Mouse (Mus musculus) forebrain, embryonic 11.5 days (tissue): ENCODE measurements around the gene Grik5. TPM values are rescaled to one million over a fixed set of nuclear protein-coding genes. Genes with fewer than 3 reads are reported as not detected.
A peak's percentile ranks its signal among the peaks of the same experiment; 100 is the strongest.

ENCODE experiments used
- ATAC-seq: fragments of 200-750 bp; cut with Nextera tagmentation; replicated peaks from 2 replicates; pipeline ENCODE4 v1.8.0; 2017; ENCODE audit warnings: moderate TSS enrichment; ENCODE audit not compliant: low FRiP score
- DNase-seq: peaks from one replicate; pipeline ENCODE4 v3.0.0-alpha.2; 2017; ENCODE audit warnings: low spot score
- H3K27ac ChIP-seq: fragments of 300-500 bp; sonication (generic); 2 replicates; pipeline ENCODE4 v1.5.1; 2014; ENCODE audit warnings: low read depth, low read length
- H3K27me3 ChIP-seq: fragments of 300-500 bp; sonication (generic); 2 replicates; pipeline ENCODE4 v1.6.1; 2014; ENCODE audit warnings: mild to moderate bottlenecking, low read length, mixed read lengths; ENCODE audit not compliant: control insufficient read depth, insufficient read depth
- H3K36me3 ChIP-seq: fragments of 300-500 bp; sonication (generic); 2 replicates; pipeline ENCODE4 v1.6.1; 2014; ENCODE audit warnings: mild to moderate bottlenecking, low read length, moderate library complexity, mixed read lengths; ENCODE audit not compliant: control insufficient read depth, insufficient read depth
- H3K4me1 ChIP-seq: fragments of 300-500 bp; sonication (generic); replicated peaks from 2 replicates; pipeline ENCODE4 v1.6.1; 2014; ENCODE audit warnings: low read length, mixed read lengths; ENCODE audit not compliant: control insufficient read depth, insufficient read depth
- H3K4me2 ChIP-seq: fragments of 300-500 bp; sonication (generic); 2 replicates; pipeline ENCODE4 v1.6.1; 2014; ENCODE audit warnings: low read depth, mild to moderate bottlenecking, low read length, moderate library complexity, mixed read lengths; ENCODE audit not compliant: severe bottlenecking
- H3K4me3 ChIP-seq: fragments of 300-500 bp; sonication (generic); 2 replicates; pipeline ENCODE4 v1.5.1; 2014; ENCODE audit warnings: low read depth, low read length
- H3K9ac ChIP-seq: fragments of 300-500 bp; sonication (generic); 2 replicates; pipeline ENCODE4 v1.6.1; 2014; ENCODE audit warnings: low read length
- H3K9me3 ChIP-seq: fragments of 300-500 bp; sonication (generic); 2 replicates; pipeline ENCODE4 v1.6.1; 2016; ENCODE audit warnings: low read length, mixed read lengths; ENCODE audit not compliant: control insufficient read depth
- WGBS: fragments of 180-500 bp; shearing (Covaris S2); extraction: QIAGEN DNeasy Blood & Tissue Kit; methylation state at CpG from one replicate; pipeline ENCODE4 v1.1.7; 2014; 5-methylcytosine and 5-hydroxymethylcytosine counted together
- microRNA-seq: library from miRNA; unstranded; fragments of <30 nt; microRNA quantifications from one replicate; pipeline ENCODE4, GENCODE M21; 2016; ENCODE audit not compliant: insufficient number of aligned reads
- polyA plus RNA-seq: library from polyadenylated mRNA; unstranded; fragments of >200 nt; fragmentation: Nextera tagmentation; extraction: Ambion mirVana; gene quantifications from 2 replicates; pipeline ENCODE4 v1.2.1, GENCODE M21; 2014

Grik5 gene
- polyA plus RNA-seq, 1 experiment from 2014 or later = 13.6 TPM

DNA sequence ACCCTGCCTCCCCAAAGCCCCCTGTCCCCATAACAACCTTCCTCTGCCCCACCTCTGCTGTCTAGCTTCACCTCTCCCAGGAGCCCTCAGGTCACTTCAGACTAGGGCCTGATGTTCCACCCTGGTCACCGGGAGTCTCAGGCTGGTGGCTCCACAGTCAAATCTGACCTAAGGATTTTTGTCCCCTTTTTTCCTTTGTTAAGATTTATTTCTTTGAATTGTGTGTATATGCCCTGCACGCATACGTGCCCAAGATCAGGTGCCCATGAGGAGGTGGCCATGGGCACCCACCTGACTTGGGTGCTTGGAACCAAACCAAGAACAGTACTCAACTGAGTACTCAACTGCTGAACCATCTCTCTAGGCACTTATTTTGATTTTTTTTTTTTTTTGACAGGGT lies 101.8 kb downstream of the Grik5 start:
- ATAC-seq = no peak
- H3K4me3 ChIP-seq = no peak overlapping the region
- no peaks in the 10 kb centered on the region for H3K27me3 ChIP-seq
- 95% methylated on average over 3 of the region's 3 CpGs for WGBS
- no peaks in the 10 kb centered on the region for H3K9me3 ChIP-seq
- H3K27ac ChIP-seq = no peak overlapping the region
- no peaks in the 10 kb centered on the region for H3K36me3 ChIP-seq
- H3K9ac ChIP-seq = no peak overlapping the region
- no peaks in the 10 kb centered on the region; the same call in 1 of the 2 replicates for H3K4me1 ChIP-seq
- DNase-seq = no peak
- H3K4me2 ChIP-seq = no peak overlapping the region

DNA sequence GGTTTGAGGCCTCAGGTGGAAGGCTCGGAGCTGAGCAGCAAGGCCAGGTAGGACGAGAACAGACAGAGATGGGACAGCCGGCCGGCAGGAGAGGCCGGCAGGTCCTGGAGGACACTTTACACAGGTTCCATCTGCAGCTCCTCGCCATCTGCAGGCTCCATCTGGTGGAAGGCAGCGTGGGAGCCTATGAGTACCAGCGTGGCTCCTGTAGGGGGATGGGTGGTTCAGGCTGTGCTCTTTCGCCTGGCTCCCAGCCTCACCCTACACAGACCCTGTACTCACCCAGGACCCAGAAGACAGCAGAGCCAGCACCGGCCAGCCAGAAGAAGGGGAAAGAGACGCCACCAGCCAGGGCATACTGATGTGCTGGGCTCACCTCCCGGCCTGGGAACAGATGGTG lies 102.3 kb downstream of the Grik5 start:
- Histone ChIP-seq H3K9ac (no peak overlapping the region), H3K9me3 (no peaks in the 10 kb centered on the region), H3K36me3 (no peaks in the 10 kb centered on the region), H3K27me3 (no peaks in the 10 kb centered on the region), H3K4me1 (no peaks in the 10 kb centered on the region; the same call in 1 of the 2 replicates), H3K27ac (no peak overlapping the region), H3K4me3 (no peak overlapping the region), H3K4me2 (no peak overlapping the region)
- DNase-seq (no peak), ATAC-seq (no peak)
- WGBS = 80% methylated on average over 12 of the region's 12 CpGs

DNA sequence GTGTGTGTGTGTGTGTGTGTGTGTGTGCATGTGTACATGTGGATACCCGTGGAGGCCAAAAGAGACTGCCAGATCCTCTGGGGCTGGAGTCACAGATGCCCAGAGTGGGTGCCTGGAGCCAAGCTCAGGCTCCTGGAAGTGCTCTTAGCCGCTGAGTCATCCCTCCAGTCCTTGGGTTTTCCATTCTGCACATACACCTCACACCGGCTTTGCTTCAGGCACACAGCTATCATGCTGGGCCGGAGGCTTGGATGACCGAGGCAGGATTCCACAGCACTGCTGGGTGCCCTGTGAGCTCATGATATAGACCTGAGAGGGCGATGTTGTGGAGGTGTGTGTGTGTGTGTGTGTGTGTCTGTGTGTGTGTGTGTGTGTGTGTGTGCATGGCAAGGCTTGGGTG lies 103.7 kb downstream of the Grik5 start:
- no peak overlapping the region for H3K9ac ChIP-seq
- no peaks in the 10 kb centered on the region; the same call in 1 of the 2 replicates for H3K4me1 ChIP-seq
- WGBS = 75% methylated on average over 6 of the region's 6 CpGs
- H3K27me3 ChIP-seq = no peaks in the 10 kb centered on the region
- no peak overlapping the region for H3K27ac ChIP-seq
- no peaks in the 10 kb centered on the region for H3K9me3 ChIP-seq
- no peak overlapping the region for H3K4me3 ChIP-seq
- no peak for DNase-seq
- no peaks in the 10 kb centered on the region for H3K36me3 ChIP-seq
- no peak for ATAC-seq
- no peak overlapping the region for H3K4me2 ChIP-seq

DNA sequence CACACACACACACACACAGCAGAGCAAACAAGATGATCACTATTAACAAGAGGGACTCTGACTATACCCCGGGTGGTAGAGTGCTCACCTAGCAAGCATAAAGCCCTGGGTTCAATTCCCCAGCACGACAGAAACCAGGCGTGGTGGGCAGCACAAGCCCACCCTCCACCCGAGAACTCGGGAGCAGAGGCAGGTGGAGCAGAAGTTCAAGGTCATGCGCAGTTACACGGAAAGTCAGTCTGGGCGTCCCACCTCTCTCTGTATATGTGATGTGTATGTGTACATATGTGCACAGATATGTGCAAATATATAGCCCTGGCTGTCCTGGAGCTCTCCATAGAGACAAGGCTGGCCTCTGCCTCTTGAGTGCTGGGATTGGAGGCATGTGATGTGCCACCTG lies 104.2 kb downstream of the Grik5 start:
- ATAC-seq = no peak
- no peak for DNase-seq
- 84% methylated on average over 8 of the region's 8 CpGs for WGBS

DNA sequence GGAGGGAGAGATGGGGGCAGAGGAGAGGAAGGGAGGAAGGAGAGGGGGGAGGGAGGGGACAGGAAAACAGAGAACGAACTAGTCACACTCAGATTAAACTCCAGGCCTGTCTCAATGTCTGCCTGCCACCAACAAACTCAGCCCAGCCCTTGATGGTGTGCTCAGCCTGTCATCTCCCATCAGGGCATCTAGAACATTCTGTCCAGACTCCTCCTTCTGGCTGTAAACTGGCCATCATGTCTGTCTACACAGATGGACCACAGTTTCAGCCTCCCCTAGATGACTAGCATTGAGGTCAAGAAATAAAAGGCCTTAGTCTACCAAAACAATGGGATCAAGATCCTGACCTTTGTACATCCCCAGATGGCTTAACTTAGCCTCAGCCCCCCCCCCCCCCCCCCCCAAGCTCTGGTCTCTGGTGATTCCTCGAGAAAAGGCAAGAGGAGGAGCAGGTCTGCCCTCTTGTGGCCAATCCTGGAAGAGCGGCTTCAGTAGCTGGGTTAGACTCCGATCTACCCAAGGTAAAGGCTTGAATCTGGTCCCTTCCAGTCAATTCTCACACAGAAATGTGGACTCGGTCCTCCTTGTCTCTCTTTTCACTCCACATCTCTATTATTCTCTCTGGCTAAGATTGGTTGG lies 107.1 kb downstream of the Grik5 start:
- Histone ChIP-seq H3K9ac (no peak overlapping the region), H3K9me3 (no peaks in the 10 kb centered on the region), H3K36me3 (no peaks in the 10 kb centered on the region), H3K4me2 (no peak overlapping the region), H3K4me3 (no peak overlapping the region), H3K27ac (no peak overlapping the region), H3K27me3 (no peaks in the 10 kb centered on the region), H3K4me1 (no peaks in the 10 kb centered on the region)
- no peak for ATAC-seq
- peak; percentile 88 for DNase-seq
- WGBS = 12% methylated on average over 5 of the region's 5 CpGs

More for the DNA sequence above, 104.2 kb downstream of the Grik5 start:
- H3K4me1 ChIP-seq = no peaks in the 10 kb centered on the region; the same call in 1 of the 2 replicates
- H3K9me3 ChIP-seq = no peaks in the 10 kb centered on the region
- no peaks in the 10 kb centered on the region for H3K27me3 ChIP-seq
- H3K36me3 ChIP-seq = no peaks in the 10 kb centered on the region
- H3K9ac ChIP-seq = no peak overlapping the region
- no peak overlapping the region for H3K4me3 ChIP-seq
- H3K4me2 ChIP-seq = no peak overlapping the region
- no peak overlapping the region for H3K27ac ChIP-seq

DNA sequence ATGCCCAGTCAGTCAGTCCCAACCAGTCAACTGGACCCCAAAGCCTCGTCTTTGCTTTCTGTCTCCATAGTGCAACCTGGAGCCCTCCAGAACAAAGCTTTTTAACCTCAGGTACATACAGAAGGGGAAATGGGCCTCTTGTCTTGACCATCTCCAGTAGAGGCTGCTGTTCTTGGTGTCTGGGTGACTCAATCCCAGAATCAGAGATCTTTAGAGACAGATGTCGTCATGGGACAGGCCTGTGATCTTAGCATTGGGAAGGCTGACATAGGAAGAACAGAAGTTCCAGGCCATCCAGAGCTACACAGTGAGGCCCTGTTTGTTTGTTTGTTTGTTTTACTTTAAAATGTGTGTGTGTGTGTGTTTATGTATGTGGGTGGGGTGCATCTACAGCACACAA lies 107.9 kb downstream of the Grik5 start:
- H3K36me3 ChIP-seq = no peaks in the 10 kb centered on the region
- H3K9ac ChIP-seq = no peak overlapping the region
- no peak overlapping the region for H3K27ac ChIP-seq
- no peak for DNase-seq
- ATAC-seq = no peak
- WGBS = 83% methylated on average over 2 of the region's 2 CpGs
- H3K27me3 ChIP-seq = no peaks in the 10 kb centered on the region
- no peak overlapping the region for H3K4me2 ChIP-seq
- H3K4me1 ChIP-seq = no peaks in the 10 kb centered on the region
- no peak overlapping the region for H3K4me3 ChIP-seq
- no peaks in the 10 kb centered on the region for H3K9me3 ChIP-seq

Small RNAs within 50 kb of the gene (microRNA-seq; reads per million reads assigned to microRNA genes)
- not detected for gene Mir6537
- not detected for gene Mir7046
- gene Mir7047 = not detected

Other genes starting within 250 kb of the Grik5 start
- gene Gm9844, start 210.1 kb downstream of the Grik5 start, polyA plus RNA-seq = 15.5 and 15.9 TPM in 2 replicates
- not detected in 2 replicates for gene Lypd4, start 202.4 kb downstream of the Grik5 start, polyA plus RNA-seq
- not detected in 2 replicates for gene Dmrtc2, start 202.3 kb downstream of the Grik5 start, polyA plus RNA-seq
- gene Rps19, start 188.0 kb downstream of the Grik5 start, polyA plus RNA-seq = 1,722 and 1,731 TPM in 2 replicates
- 0.31 and 0.37 TPM in 2 replicates for gene Cd79a, start 175.0 kb downstream of the Grik5 start, polyA plus RNA-seq
- gene Arhgef1, start 169.4 kb downstream of the Grik5 start, polyA plus RNA-seq = 65.7 and 69.5 TPM in 2 replicates
- gene Gm4881, start 127.9 kb downstream of the Grik5 start, polyA plus RNA-seq = 0.32 and 0.55 TPM in 2 replicates
- gene Rabac1, start 99.6 kb downstream of the Grik5 start, polyA plus RNA-seq = 82.6 and 87.3 TPM in 2 replicates
- gene Atp1a3, start 66.4 kb downstream of the Grik5 start, polyA plus RNA-seq = 36.3 and 40.2 TPM in 2 replicates
- 34.3 and 38.3 TPM in 2 replicates for gene Zfp574, start 221 bp upstream of the Grik5 start, polyA plus RNA-seq
- gene Pou2f2, start 107.4 kb upstream of the Grik5 start, polyA plus RNA-seq = 16.8 and 19.9 TPM in 2 replicates
- gene Dedd2, start 148.3 kb upstream of the Grik5 start, polyA plus RNA-seq = 11.2 TPM in 2 replicates
- 3.5 and 3.8 TPM in 2 replicates for gene Zfp526, start 149.1 kb upstream of the Grik5 start, polyA plus RNA-seq
- 14.0 and 16.6 TPM in 2 replicates for gene Gsk3a, start 165.5 kb upstream of the Grik5 start, polyA plus RNA-seq
- 14.6 and 17.5 TPM in 2 replicates for gene Erf, start 178.4 kb upstream of the Grik5 start, polyA plus RNA-seq
- 40.3 and 44.2 TPM in 2 replicates for gene Cic, start 195.4 kb upstream of the Grik5 start, polyA plus RNA-seq
- 298 and 321 TPM in 2 replicates for gene Pafah1b3, start 225.6 kb upstream of the Grik5 start, polyA plus RNA-seq
- 1.1 and 1.7 TPM in 2 replicates for gene Prr19, start 229.1 kb upstream of the Grik5 start, polyA plus RNA-seq
- 6.7 and 7.7 TPM in 2 replicates for gene Tmem145, start 233.8 kb upstream of the Grik5 start, polyA plus RNA-seq
- gene Megf8, start 244.8 kb upstream of the Grik5 start, polyA plus RNA-seq = 13.8 and 14.6 TPM in 2 replicates